Mouse (Mus musculus) liver, postnatal 0 days (tissue): ENCODE measurements at regions not wholly inside any gene's neighbourhood (a gene's known extent, or its start where the extent isn't known, plus 50 kb on each side); places are given as distances from the start of the nearest gene placed in this dataset.
"Not testable (repeated sequence)": the region's sequence is repeated elsewhere in the genome, so short reads cannot be mapped to it uniquely, and the experiment has no call there.

Source experiments
- ATAC-seq: fragments of 200-750 bp; cut with Nextera tagmentation; 2 replicates; pipeline ENCODE4 v1.8.0; 2017; ENCODE audit warnings: mild to moderate bottlenecking, moderate library complexity
- DNase-seq: peaks from one replicate; pipeline ENCODE4 v3.0.0-alpha.2; 2016
- H3K27ac ChIP-seq: fragments of 300-500 bp; sonication (generic); 2 replicates; pipeline ENCODE4 v1.5.1; 2014; ENCODE audit warnings: antibody characterized with exemption, moderate library complexity, mild to moderate bottlenecking, low read depth
- H3K27me3 ChIP-seq: fragments of 300-500 bp; sonication (generic); 2 replicates; pipeline ENCODE4 v1.6.1; 2014; ENCODE audit warnings: low read length, control low read depth, mixed read lengths; ENCODE audit not compliant: insufficient read depth
- H3K36me3 ChIP-seq: fragments of 300-500 bp; sonication (generic); replicated peaks from 2 replicates; pipeline ENCODE4 v1.6.1; 2014; ENCODE audit warnings: mild to moderate bottlenecking, control low read depth, low read length, moderate library complexity, mixed read lengths; ENCODE audit not compliant: insufficient read depth
- H3K4me1 ChIP-seq: fragments of 300-500 bp; sonication (generic); 2 replicates; pipeline ENCODE4 v1.6.1; 2014; ENCODE audit warnings: antibody characterized with exemption, mild to moderate bottlenecking, control low read depth; ENCODE audit not compliant: insufficient read depth
- H3K4me2 ChIP-seq: fragments of 300-500 bp; sonication (generic); 2 replicates; pipeline ENCODE4 v1.6.1; 2014; ENCODE audit warnings: low read depth, mild to moderate bottlenecking, low read length, moderate library complexity, mixed read lengths
- H3K4me3 ChIP-seq: fragments of 300-500 bp; sonication (generic); 2 replicates; pipeline ENCODE4 v1.5.1; 2014; ENCODE audit warnings: low read depth, low read length
- H3K9ac ChIP-seq: fragments of 300-500 bp; sonication (generic); replicated peaks from 2 replicates; pipeline ENCODE4 v1.6.1; 2014; ENCODE audit warnings: mild to moderate bottlenecking, moderate library complexity
- H3K9me3 ChIP-seq: fragments of 300-500 bp; sonication (generic); 2 replicates; pipeline ENCODE4 v1.6.1; 2016; ENCODE audit warnings: mild to moderate bottlenecking, control low read depth, low read length, mixed read lengths
- CTCF ChIP-seq: sonication (generic); IDR thresholded peaks from 2 replicates; pipeline ENCODE4 v1.5.1; 2016; ENCODE audit warnings: antibody characterized with exemption, low read depth
- EP300 ChIP-seq: IDR thresholded peaks from 2 replicates; pipeline ENCODE4 v1.6.1; 2016; ENCODE audit warnings: antibody characterized with exemption, low read depth, mild to moderate bottlenecking
- WGBS: fragments of 180-500 bp; shearing (Covaris S2); extraction: QIAGEN DNeasy Blood & Tissue Kit; methylation state at CpG from one replicate; pipeline ENCODE4 v1.1.7; 2014; ENCODE audit not compliant: insufficient replicate concordance; 5-methylcytosine and 5-hydroxymethylcytosine counted together

DNA sequence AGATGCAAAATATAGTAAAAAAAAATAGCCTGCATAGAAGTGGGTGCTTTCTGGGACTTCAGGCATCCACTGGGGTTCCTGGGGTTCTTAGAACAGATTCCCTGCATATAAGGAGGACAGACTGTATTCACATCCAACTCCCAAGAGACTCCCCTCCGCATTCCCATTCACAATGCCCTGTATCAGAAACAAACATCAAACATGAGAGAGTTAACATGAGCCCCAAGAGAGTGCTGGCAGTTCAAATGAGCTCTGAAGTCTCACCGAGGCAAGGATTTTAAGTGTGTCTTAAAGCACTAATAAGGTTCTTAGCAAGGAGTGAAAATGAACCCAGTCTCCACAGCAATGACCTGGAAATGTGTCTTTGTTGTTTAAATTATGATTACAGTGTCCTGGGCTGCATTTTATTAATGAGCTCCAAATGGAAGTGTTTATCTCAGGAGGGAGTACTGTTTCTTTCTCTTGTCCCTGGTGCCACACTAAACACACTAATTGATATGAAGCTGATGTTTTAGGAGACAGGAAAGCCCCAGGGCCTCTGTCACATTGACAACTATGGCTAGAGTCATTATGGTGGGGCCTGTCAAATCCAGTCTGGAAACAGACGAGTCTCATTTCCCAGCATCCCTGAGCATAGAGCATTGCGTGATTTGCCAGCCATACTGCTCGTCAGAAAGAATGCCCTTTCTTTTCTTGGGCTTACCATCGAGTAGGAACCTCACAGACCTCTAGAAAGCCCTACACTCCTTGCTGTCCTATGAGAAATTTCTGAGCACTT, 85.7 kb downstream of the Gm9817 start:
- ATAC-seq (no peak), DNase-seq (no peak)
- no peak overlapping the region for H3K9ac ChIP-seq
- WGBS = 64% methylated on average over 6 of the region's 6 CpGs
- peaks cover 29% of the 10 kb centered on the region; the same call in 1 of the 2 replicates for H3K27me3 ChIP-seq
- H3K9me3 ChIP-seq = no peaks in the 10 kb centered on the region
- TF ChIP-seq CTCF (no peak), EP300 (no peak)
- H3K36me3 ChIP-seq = no peaks in the 10 kb centered on the region
- H3K4me3 ChIP-seq = no peak overlapping the region
- H3K27ac ChIP-seq = no peak overlapping the region
- no peaks in the 10 kb centered on the region for H3K4me1 ChIP-seq
- no peak overlapping the region for H3K4me2 ChIP-seq

DNA sequence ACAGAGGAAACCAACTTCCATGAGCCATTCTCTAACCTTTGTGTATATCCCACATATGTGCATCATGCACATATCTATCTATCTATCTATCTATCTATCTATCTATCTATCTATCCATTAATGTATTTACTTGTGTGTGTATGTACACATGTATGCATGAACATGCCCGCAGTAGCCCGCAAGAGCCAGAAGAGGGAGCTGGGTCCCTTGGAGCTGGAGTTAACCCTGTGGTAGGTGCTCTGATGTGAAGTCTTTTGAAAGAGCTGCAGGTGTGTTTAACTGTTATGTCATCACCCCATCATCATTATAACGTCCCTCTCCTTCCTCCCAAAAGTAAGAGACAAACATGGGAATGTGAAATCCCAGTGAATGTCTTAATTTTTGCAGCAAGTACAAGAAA, 86.7 kb downstream of the Gm9817 start:
- 82% methylated on average over 3 of the region's 3 CpGs for WGBS
- no peaks in the 10 kb centered on the region for H3K9me3 ChIP-seq

DNA sequence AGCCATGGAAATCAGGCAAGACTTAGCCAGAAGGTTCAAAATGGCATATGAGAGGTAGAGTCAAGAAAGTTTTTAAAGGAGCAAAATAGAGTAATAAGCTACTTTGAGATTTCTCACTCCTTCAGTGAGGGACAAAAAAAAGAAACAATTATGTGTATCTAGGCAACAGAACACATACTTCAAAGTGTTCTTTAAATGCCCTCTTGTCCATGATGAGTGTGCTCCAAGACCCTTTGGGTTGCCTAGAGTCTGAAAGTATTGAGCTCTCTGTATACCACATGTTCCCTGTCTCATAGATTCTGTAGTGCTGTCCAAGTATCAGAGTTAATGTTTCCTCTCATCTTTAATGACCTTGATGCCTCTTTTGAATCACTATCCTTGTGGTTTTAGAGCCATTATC, 91.2 kb downstream of the Gm9817 start:
- H3K27ac ChIP-seq = no peak overlapping the region
- H3K4me3 ChIP-seq = no peak overlapping the region
- H3K27me3 ChIP-seq = 0 out of 2 replicates have a peak, but pooled peaks cover 10% of the 10 kb centered on the region
- H3K36me3 ChIP-seq = no peaks in the 10 kb centered on the region
- H3K4me1 ChIP-seq = no peaks in the 10 kb centered on the region
- peaks cover 5% of the 10 kb centered on the region; the same call in 1 of the 2 replicates for H3K9me3 ChIP-seq
- DNase-seq (no peak), ATAC-seq (no peak)
- TF ChIP-seq EP300 (no peak), CTCF (no peak)
- no peak overlapping the region for H3K9ac ChIP-seq
- no peak overlapping the region for H3K4me2 ChIP-seq

More for the DNA sequence above, 86.7 kb downstream of the Gm9817 start:
- Histone ChIP-seq H3K27me3 (peaks cover 29% of the 10 kb centered on the region; the same call in 1 of the 2 replicates), H3K27ac (no peak overlapping the region), H3K4me3 (no peak overlapping the region), H3K4me1 (no peaks in the 10 kb centered on the region), H3K36me3 (no peaks in the 10 kb centered on the region), H3K9ac (no peak overlapping the region), H3K4me2 (no peak overlapping the region)
- ATAC-seq (no peak), DNase-seq (peak; percentile 20)
- no peak for TF ChIP-seq EP300
- TF ChIP-seq CTCF = peak; percentile 55

DNA sequence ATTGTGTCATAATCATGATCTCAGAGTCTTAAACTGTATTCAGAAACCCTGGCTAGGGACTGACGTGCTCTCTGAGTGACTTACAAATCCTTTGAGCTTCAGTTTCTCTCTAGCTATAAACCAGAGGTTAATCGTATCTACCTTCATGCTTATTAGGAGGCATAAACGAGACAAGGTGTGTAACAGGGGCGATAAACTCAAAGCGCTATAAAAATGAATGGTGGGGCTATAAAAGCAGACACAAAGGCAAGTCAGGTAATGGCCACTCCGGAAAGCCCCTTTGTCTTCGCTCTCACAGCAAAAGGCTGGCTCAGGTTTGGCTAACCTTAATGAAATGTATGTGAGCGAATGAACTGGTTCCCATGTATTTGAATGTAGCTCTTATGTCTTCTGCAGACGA, 94.6 kb downstream of the Gm9817 start:
- DNase-seq (no peak), ATAC-seq (no peak)
- no peak overlapping the region for H3K4me3 ChIP-seq
- H3K27ac ChIP-seq = no peak overlapping the region
- H3K36me3 ChIP-seq = no peaks in the 10 kb centered on the region
- no peak overlapping the region for H3K9ac ChIP-seq
- H3K4me2 ChIP-seq = no peak overlapping the region
- 81% methylated on average over 9 of the region's 9 CpGs for WGBS
- H3K4me1 ChIP-seq = no peaks in the 10 kb centered on the region
- peaks cover 5% of the 10 kb centered on the region; the same call in 1 of the 2 replicates for H3K9me3 ChIP-seq
- H3K27me3 ChIP-seq = no peaks in the 10 kb centered on the region; the same call in 1 of the 2 replicates
- no peak for TF ChIP-seq EP300
- no peak for TF ChIP-seq CTCF

DNA sequence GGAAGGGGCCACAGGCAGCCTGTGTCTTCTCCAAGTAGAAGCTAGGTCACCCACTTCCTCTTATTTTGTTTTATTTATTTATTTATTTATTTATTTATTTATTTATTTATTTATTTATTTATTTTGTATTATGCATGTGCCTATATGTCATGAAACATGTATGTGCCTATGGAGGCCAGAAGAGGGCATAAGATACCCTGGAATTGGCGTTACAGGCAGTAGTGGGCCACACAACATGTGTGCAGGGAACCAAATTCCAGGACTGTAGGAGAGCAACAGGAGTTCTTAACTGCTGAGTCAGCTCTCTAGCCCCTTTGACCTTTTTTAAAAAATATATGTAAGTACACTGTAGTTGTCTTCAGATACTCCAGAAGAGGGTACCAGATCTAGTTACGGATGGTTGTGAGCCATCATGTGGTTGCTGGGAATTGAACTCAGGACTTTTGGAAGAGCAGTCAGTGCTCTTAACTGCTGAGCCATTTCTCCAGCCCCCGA, 97.3 kb downstream of the Gm9817 start:
- H3K4me1 ChIP-seq, H3K4me2 ChIP-seq, H3K9ac ChIP-seq, H3K36me3 ChIP-seq, DNase-seq, H3K4me3 ChIP-seq, ATAC-seq, H3K27ac ChIP-seq, H3K9me3 ChIP-seq: not testable (repeated sequence)
- WGBS = 71% methylated on average over 3 of the region's 3 CpGs
- peaks cover 11% of the 10 kb centered on the region for H3K27me3 ChIP-seq
- TF ChIP-seq CTCF = 0 out of 2 replicates have a peak, but pooled peaks have one; percentile 11

DNA sequence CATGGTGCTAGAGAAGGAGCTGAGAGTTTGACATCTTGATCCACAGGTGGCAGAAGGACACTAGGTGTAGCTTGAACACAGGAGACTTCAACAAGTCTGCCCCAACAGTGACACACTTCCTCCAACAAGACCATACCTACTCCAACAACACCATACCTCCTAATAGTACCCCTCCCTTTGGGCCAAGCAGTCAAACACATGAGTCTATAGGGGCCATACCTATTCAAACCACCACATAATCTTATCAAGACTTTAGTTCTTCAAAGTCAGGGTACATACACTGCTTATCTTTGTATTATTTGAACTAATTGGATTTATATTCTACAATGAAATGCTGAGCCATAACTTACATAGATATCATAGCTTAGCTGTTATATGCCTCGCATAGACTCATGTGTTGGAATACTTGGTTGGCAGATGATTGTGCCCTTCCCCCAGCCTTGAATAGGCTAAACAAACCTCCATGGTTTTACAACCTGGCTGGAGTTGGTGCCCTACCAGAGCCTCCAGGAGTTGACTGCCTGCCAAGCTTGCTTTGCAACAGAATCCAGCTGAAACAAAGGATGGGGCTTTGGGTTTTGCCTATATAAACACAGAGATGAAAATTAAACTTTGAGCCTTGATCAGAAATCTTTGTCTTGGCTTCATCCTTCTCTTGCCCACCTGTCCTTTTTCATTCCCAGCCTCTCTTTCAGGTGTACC, 103.2 kb downstream of the Gm9817 start:
- Histone ChIP-seq H3K4me2 (no peak overlapping the region), H3K27me3 (peaks cover 30% of the 10 kb centered on the region), H3K9ac (no peak overlapping the region), H3K36me3 (no peaks in the 10 kb centered on the region), H3K9me3 (no peaks in the 10 kb centered on the region), H3K4me1 (no peaks in the 10 kb centered on the region), H3K4me3 (no peak overlapping the region), H3K27ac (no peak overlapping the region)
- ATAC-seq (no peak), DNase-seq (no peak)
- WGBS = 89% methylated on average over 1 of the region's 1 CpGs
- TF ChIP-seq EP300 = no peak
